Mouse (Mus musculus): Measurements from ENCODE around the gene Itga4.

GRCm38 (mm10) chr2:79270034-79270535, 14.9 kb downstream of the Itga4 start:
- TF ChIP-seq CTCF (conservative IDR thresholded peaks at IDR 0.05; ENCODE audit: low read length) = no peak
- no peak for TF ChIP-seq POU5F1 (IDR thresholded peaks at IDR 0.05; ENCODE audit: borderline replicate concordance, low read length)
